Mouse (Mus musculus) brain, embryonic 14.5 days (tissue): ENCODE data around the gene Acsf3. TPM values are rescaled to one million over a fixed set of nuclear protein-coding genes. Genes with fewer than 3 reads are reported as not detected.

Source experiments
- DNase-seq: peaks from one replicate; pipeline ENCODE4 v3.0.0-alpha.2; 2011; ENCODE audit warnings: low read depth
- CTCF ChIP-seq: fragments of 200-500 bp; IDR thresholded peaks from 2 replicates; pipeline ENCODE4 v1.5.1; 2012; ENCODE audit warnings: inconsistent platforms, mild to moderate bottlenecking, moderate library complexity, borderline replicate concordance; ENCODE audit not compliant: insufficient read depth, insufficient read length; ENCODE audit errors: extremely low read depth
- POLR2A ChIP-seq: fragments of 200-500 bp; IDR thresholded peaks from 2 replicates; pipeline ENCODE4 v1.6.1; 2012; ENCODE audit warnings: mild to moderate bottlenecking, inconsistent platforms, borderline replicate concordance; ENCODE audit not compliant: poor library complexity, insufficient read depth, insufficient read length, severe bottlenecking; ENCODE audit errors: extremely low read depth
- polyA plus RNA-seq: library from polyadenylated mRNA; depleted of rRNA; stranded (reverse); fragments of >200 nt; gene quantifications from 2 replicates; pipeline ENCODE4 v1.2.3, GENCODE M21; 2012; rRNA removed

Acsf3 gene
- 18.9 and 19.5 TPM in 2 replicates for polyA plus RNA-seq

- TF ChIP-seq CTCF (no peak), POLR2A (no peak)
- DNase-seq = peak; percentile 88
Observed at GRCm38 (mm10) chr8:122775285-122776155, at the start of gene Acsf3. Gene Acsf3 (plus strand): TSS chr8:122775486.

- no peak for TF ChIP-seq POLR2A
- TF ChIP-seq CTCF = no peak
- DNase-seq = no peak
Observed at GRCm38 (mm10) chr8:122726789-122727188, 48.5 kb upstream of the Acsf3 start.

GRCm38 (mm10) chr8:122727412-122727811 lies 47.9 kb upstream of the Acsf3 start:
- TF ChIP-seq CTCF (no peak), POLR2A (no peak)
- no peak for DNase-seq

- TF ChIP-seq POLR2A = no peak
- TF ChIP-seq CTCF = no peak
- DNase-seq = no peak
Observed at GRCm38 (mm10) chr8:122728630-122729029, 46.7 kb upstream of the Acsf3 start.

- TF ChIP-seq POLR2A = no peak
- no peak for TF ChIP-seq CTCF
- DNase-seq = no peak
Observed at GRCm38 (mm10) chr8:122735110-122735509, 40.2 kb upstream of the Acsf3 start.

- peak; percentile 45 for DNase-seq
Observed at GRCm38 (mm10) chr8:122735542-122736473, 39.5 kb upstream of the Acsf3 start.

GRCm38 (mm10) chr8:122736623-122737022 lies 38.7 kb upstream of the Acsf3 start:
- TF ChIP-seq POLR2A = no peak
- TF ChIP-seq CTCF = no peak
- DNase-seq = no peak

More at GRCm38 (mm10) chr8:122735542-122736473, 39.5 kb upstream of the Acsf3 start:
- TF ChIP-seq CTCF (no peak), POLR2A (no peak)

- no peak for DNase-seq
- TF ChIP-seq CTCF (no peak), POLR2A (no peak)
Observed at GRCm38 (mm10) chr8:122737071-122737470, 38.2 kb upstream of the Acsf3 start.

GRCm38 (mm10) chr8:122737886-122738285 lies 37.4 kb upstream of the Acsf3 start:
- TF ChIP-seq POLR2A (no peak), CTCF (no peak)
- DNase-seq = peak; percentile 80

- TF ChIP-seq POLR2A = no peak
- no peak for TF ChIP-seq CTCF
- peak; percentile 63 for DNase-seq
Observed at GRCm38 (mm10) chr8:122739102-122739725, 36.1 kb upstream of the Acsf3 start.
